Mouse (Mus musculus): ENCODE data around the gene Prss36.

- TF ChIP-seq POLR2A (IDR thresholded peaks at IDR 0.05; ENCODE audit: control insufficient read depth, low read depth, low read length) (no peak), CTCF (IDR thresholded peaks at IDR 0.05; ENCODE audit: control insufficient read depth, insufficient read depth, insufficient replicate concordance, low read depth, low read length) (peak; percentile 85; the same call in 1 of the 2 replicates)
Observed at GRCm38 (mm10) chr7:127896384-127896783, 50.1 kb downstream of the Prss36 start.
